Mouse (Mus musculus) liver, adult 2 months (tissue): ENCODE data around the gene Dapk3.

Experiments
- CTCF ChIP-seq: fragments of 200-500 bp; IDR thresholded peaks from 2 replicates; pipeline ENCODE4 v1.5.1; 2011; ENCODE audit warnings: low read depth, low read length, control low read depth
- POLR2A ChIP-seq: fragments of 200-500 bp; IDR thresholded peaks from 2 replicates; pipeline ENCODE4 v1.6.1; 2011; ENCODE audit warnings: low read length, control low read depth; ENCODE audit not compliant: insufficient read depth; ENCODE audit errors: extremely low read depth

DNA sequence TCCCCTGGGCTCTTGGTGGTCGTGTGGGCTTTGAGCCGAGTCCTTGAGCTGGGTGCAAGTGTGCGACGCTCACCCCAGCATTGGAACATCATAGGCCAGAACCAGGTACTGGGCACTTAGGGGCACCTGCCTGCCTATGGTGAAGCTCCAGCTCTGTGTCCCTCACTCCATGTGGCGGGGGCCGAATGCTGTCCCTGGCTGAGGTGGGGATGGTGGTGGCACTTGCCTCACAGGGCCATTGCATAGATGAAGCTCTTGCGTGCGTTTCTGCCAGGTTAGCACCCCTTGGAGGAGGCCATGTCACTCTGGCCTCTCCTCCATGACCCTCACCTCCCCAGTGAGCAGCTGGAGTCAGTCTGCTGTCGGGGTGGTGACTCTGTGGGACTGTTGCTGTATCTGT, 4.4 kb downstream of the Dapk3 start:
- TF ChIP-seq POLR2A (no peak), CTCF (no peak)
